Mouse (Mus musculus): ENCODE results near the gene Degs2. TPM values are rescaled to one million over a fixed set of nuclear protein-coding genes. Genes with fewer than 3 reads are reported as not detected.

Gene Degs2
- 24.2 and 28.8 TPM in 2 replicates for polyA plus RNA-seq (2012; rRNA removed)

DNA sequence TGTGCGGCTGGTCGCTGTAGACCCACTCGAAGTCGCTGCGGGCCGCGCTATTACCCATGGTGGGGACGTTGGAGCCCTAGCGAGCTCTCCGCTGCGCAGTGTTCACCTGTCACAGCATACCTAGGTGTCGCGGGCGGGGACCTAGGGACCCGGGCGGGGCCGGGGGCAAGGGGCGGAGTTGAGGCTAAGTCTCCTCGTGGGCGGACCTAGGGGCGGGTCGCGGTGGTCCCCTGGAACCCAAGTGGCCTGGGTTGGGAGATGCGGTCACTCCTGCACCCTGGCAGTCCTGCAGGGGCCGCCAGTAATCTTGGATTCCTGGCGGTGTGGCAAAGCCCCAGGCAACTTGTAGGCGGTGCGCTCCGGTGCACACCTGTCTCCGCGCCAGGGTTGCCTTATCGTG lies at the start of gene Degs2:
Gene Degs2, minus strand, starts transcription at position 131 of the 400 bp plus-strand sequence.
- DNase-seq = peak; percentile 90
- Histone ChIP-seq H3K27ac (ENCODE audit: insufficient read depth, low read depth, low read length) (0 out of 2 replicates have a peak within 1 kb of the TSS, but pooled peaks have one; percentile 24), H3K36me3 (ENCODE audit: control insufficient read depth, insufficient read depth, low read length) (no peaks in the 10 kb centered on the region), H3K4me3 (ENCODE audit: insufficient read depth, low read depth, low read length) (peak within 1 kb of the TSS; percentile 57), H3K27me3 (replicated peaks; ENCODE audit: control insufficient read depth, insufficient read depth, low read length) (no peaks in the 10 kb centered on the region), H3K4me1 (ENCODE audit: control insufficient read depth, insufficient read depth, low read length) (peaks cover 21% of the 10 kb centered on the region)
- TF ChIP-seq CTCF (conservative IDR thresholded peaks at IDR 0.05; ENCODE audit: insufficient read depth, insufficient read length, low read depth, low read length) (no peak; the same call in 1 of the 2 replicates), POLR2A (IDR thresholded peaks at IDR 0.05; ENCODE audit: low read depth, low read length) (no peak)
- WGBS = 1% methylated on average over 32 of the region's 32 CpGs

DNA sequence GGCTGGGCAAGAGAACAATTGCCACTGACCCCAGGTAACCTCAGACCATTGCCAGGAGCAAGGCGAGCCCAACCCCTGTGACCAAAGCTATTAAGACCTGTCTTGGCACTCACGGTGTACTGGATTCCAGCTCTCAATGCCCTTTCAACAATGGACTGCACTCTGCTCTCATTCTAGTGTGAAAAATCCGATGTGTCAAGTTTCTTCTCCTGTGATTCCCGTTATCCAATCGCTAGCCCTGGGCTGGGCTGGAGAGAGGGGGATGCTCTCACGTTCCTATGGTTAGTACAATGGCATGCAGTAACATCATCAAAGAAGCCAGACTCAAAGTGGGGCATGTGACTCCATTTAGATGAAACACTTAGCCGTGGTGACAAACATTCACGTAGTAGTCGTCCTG lies 49.7 kb upstream of the Degs2 start:
- DNase-seq = peak; percentile 54
- Histone ChIP-seq H3K27ac (ENCODE audit: insufficient read depth, low read depth, low read length) (no peak overlapping the region), H3K27me3 (replicated peaks; ENCODE audit: control insufficient read depth, insufficient read depth, low read length) (no peaks in the 10 kb centered on the region), H3K36me3 (ENCODE audit: control insufficient read depth, insufficient read depth, low read length) (no peaks in the 10 kb centered on the region), H3K4me1 (ENCODE audit: control insufficient read depth, insufficient read depth, low read length) (no peaks in the 10 kb centered on the region; the same call in 1 of the 2 replicates), H3K4me3 (ENCODE audit: insufficient read depth, low read depth, low read length) (no peak overlapping the region)
- TF ChIP-seq POLR2A (IDR thresholded peaks at IDR 0.05; ENCODE audit: low read depth, low read length) = no peak
- TF ChIP-seq CTCF (conservative IDR thresholded peaks at IDR 0.05; ENCODE audit: insufficient read depth, insufficient read length, low read depth, low read length) = no peak
- 35% methylated on average over 9 of the region's 9 CpGs for WGBS

DNA sequence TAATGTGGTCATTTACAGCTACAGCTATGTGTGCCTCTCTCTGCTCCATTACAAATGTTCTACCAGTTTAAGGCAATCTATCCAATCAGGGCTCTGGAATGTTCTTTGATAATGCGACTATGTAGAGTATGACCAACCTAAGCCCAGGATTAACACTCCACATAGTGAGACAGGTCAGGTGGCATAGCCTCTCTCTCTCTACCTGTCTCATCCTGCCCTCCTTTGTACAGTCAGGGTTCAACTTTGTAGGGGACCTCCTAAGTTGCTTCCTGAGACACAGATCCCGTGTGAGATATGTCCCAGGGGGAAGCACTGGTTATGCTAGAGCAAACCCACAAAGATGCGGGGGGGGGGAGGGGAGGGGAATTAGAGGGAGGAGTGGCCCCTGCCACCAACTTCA lies 48.1 kb upstream of the Degs2 start:
- Histone ChIP-seq H3K36me3 (ENCODE audit: control insufficient read depth, insufficient read depth, low read length) (no peaks in the 10 kb centered on the region), H3K27me3 (replicated peaks; ENCODE audit: control insufficient read depth, insufficient read depth, low read length) (no peaks in the 10 kb centered on the region), H3K27ac (ENCODE audit: insufficient read depth, low read depth, low read length) (no peak overlapping the region), H3K4me3 (ENCODE audit: insufficient read depth, low read depth, low read length) (no peak overlapping the region), H3K4me1 (ENCODE audit: control insufficient read depth, insufficient read depth, low read length) (no peaks in the 10 kb centered on the region; the same call in 1 of the 2 replicates)
- 59% methylated on average over 3 of the region's 3 CpGs for WGBS
- TF ChIP-seq POLR2A (IDR thresholded peaks at IDR 0.05; ENCODE audit: low read depth, low read length) = no peak
- no peak for DNase-seq

DNA sequence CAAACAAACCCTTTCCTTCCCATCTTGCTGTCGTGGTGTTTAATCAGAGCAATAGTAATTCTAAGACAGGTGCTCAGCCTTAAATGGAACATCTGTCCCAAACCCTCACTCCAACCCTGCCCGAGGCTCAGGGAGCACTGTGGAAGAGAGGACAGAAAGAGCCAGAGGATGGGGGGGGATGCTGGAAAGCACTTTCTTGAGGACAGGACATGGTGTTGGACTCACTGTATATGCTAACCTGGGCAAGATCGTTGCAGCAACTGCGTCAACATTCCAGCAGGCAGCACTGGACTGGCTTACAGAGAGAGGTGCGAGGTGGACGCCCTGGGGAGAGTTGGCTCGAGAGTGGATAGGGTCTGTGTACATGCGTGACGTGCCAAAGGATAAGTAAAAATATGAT lies 47.3 kb upstream of the Degs2 start:
- Histone ChIP-seq H3K4me1 (ENCODE audit: control insufficient read depth, insufficient read depth, low read length) (no peaks in the 10 kb centered on the region; the same call in 1 of the 2 replicates), H3K27ac (ENCODE audit: insufficient read depth, low read depth, low read length) (no peak overlapping the region), H3K36me3 (ENCODE audit: control insufficient read depth, insufficient read depth, low read length) (no peaks in the 10 kb centered on the region), H3K27me3 (replicated peaks; ENCODE audit: control insufficient read depth, insufficient read depth, low read length) (no peaks in the 10 kb centered on the region), H3K4me3 (ENCODE audit: insufficient read depth, low read depth, low read length) (no peak overlapping the region)
- DNase-seq = no peak
- WGBS = 83% methylated on average over 9 of the region's 9 CpGs
- TF ChIP-seq POLR2A (IDR thresholded peaks at IDR 0.05; ENCODE audit: low read depth, low read length) (no peak), CTCF (conservative IDR thresholded peaks at IDR 0.05; ENCODE audit: insufficient read depth, insufficient read length, low read depth, low read length) (no peak)

DNA sequence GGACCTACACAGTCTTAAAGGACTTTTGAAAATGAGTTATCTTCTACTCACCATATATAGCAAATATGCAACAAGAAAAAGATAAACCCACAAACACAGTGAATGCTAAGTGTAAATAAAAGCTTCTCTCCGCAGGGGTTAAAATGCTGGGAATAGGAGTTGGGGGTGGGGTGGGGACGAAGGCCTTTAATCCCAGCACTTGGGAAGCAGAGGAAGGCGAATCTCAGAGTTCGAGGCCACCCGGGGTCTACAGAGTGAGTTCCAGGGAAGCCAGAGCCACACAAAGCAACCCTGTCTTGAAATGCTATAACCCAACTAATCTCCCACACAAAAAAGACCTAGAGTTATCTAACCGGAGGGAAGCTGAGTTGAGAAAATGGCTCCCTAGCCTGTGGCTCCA lies 46.9 kb upstream of the Degs2 start:
- no peaks in the 10 kb centered on the region; the same call in 1 of the 2 replicates for H3K4me1 ChIP-seq (ENCODE audit: control insufficient read depth, insufficient read depth, low read length)
- no peak overlapping the region for H3K4me3 ChIP-seq (ENCODE audit: insufficient read depth, low read depth, low read length)
- no peaks in the 10 kb centered on the region for H3K27me3 ChIP-seq (replicated peaks; ENCODE audit: control insufficient read depth, insufficient read depth, low read length)
- TF ChIP-seq CTCF (conservative IDR thresholded peaks at IDR 0.05; ENCODE audit: insufficient read depth, insufficient read length, low read depth, low read length) (no peak), POLR2A (IDR thresholded peaks at IDR 0.05; ENCODE audit: low read depth, low read length) (no peak)
- H3K27ac ChIP-seq (ENCODE audit: insufficient read depth, low read depth, low read length) = no peak overlapping the region
- H3K36me3 ChIP-seq (ENCODE audit: control insufficient read depth, insufficient read depth, low read length) = no peaks in the 10 kb centered on the region
- WGBS = 81% methylated on average over 6 of the region's 6 CpGs
- no peak for DNase-seq

DNA sequence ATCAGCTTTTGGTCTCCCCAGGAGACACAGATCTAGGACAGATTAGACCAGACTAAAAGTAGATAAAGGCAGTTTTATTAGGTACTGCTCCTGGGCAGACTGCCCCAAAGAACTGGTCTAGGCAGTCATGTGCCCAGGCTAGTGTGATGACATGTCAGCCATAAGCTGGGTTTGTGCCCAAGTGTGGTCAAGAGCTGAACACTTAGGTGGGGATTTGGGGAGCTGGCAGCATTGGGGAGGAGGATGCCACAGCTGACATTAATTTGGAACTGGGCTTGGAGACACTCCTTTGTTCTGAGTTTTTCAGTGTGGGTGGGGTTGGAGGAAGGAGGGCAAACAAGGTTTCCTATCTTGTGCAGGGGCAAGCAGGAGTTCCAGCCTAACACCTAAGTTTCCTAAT lies 43.9 kb upstream of the Degs2 start:
- Histone ChIP-seq H3K36me3 (ENCODE audit: control insufficient read depth, insufficient read depth, low read length) (no peaks in the 10 kb centered on the region), H3K4me1 (ENCODE audit: control insufficient read depth, insufficient read depth, low read length) (no peaks in the 10 kb centered on the region), H3K27me3 (replicated peaks; ENCODE audit: control insufficient read depth, insufficient read depth, low read length) (no peaks in the 10 kb centered on the region), H3K4me3 (ENCODE audit: insufficient read depth, low read depth, low read length) (no peak overlapping the region), H3K27ac (ENCODE audit: insufficient read depth, low read depth, low read length) (no peak overlapping the region)
- no peak for DNase-seq
- TF ChIP-seq CTCF (conservative IDR thresholded peaks at IDR 0.05; ENCODE audit: insufficient read depth, insufficient read length, low read depth, low read length) = no peak
- no peak for TF ChIP-seq POLR2A (IDR thresholded peaks at IDR 0.05; ENCODE audit: low read depth, low read length)

DNA sequence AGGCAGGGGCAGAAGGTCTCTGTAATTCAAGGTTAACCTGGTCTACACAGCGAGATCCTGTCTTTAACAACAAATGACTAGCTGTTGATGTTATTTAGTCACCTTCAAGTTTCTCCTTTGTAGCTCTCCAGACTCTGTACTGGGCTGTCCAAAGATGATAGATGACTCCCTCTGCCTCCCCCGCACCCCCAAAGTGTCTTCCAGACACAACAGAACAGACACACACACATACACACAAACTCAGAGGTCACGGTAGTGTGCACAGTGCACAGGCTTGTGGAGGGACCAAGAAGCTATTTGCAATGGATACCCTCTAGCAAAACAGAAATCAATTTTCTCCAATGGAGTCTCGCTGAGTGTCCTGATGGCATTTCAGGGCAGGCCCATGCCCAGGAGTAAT lies 40.1 kb upstream of the Degs2 start:
- Histone ChIP-seq H3K27me3 (replicated peaks; ENCODE audit: control insufficient read depth, insufficient read depth, low read length) (no peaks in the 10 kb centered on the region), H3K4me3 (ENCODE audit: insufficient read depth, low read depth, low read length) (no peak overlapping the region), H3K36me3 (ENCODE audit: control insufficient read depth, insufficient read depth, low read length) (no peaks in the 10 kb centered on the region), H3K27ac (ENCODE audit: insufficient read depth, low read depth, low read length) (no peak overlapping the region), H3K4me1 (ENCODE audit: control insufficient read depth, insufficient read depth, low read length) (no peaks in the 10 kb centered on the region)
- DNase-seq = no peak
- WGBS = 61% methylated on average over 4 of the region's 4 CpGs
- TF ChIP-seq CTCF (conservative IDR thresholded peaks at IDR 0.05; ENCODE audit: insufficient read depth, insufficient read length, low read depth, low read length) (no peak), POLR2A (IDR thresholded peaks at IDR 0.05; ENCODE audit: low read depth, low read length) (no peak)

DNA sequence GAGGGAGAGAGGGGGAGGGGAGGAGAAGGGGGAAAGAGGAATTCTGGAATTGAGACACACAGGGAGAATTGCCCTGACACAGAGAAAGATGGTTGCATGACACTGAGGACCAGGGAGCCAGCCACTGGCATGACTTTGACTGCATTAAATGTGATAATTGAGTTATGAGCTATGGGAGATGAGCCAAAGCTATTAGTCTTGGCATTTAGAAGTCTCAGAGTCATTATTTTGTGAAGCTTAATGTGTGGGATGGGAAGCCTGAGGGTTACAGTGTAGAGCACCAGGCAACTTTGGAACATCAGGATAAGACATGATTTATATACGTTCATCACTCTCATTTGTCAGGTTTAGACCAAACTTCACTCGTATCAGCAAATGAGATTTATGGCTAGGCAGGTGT lies 39.4 kb upstream of the Degs2 start:
- no peaks in the 10 kb centered on the region for H3K4me1 ChIP-seq (ENCODE audit: control insufficient read depth, insufficient read depth, low read length)
- H3K36me3 ChIP-seq (ENCODE audit: control insufficient read depth, insufficient read depth, low read length) = no peaks in the 10 kb centered on the region
- no peak overlapping the region for H3K4me3 ChIP-seq (ENCODE audit: insufficient read depth, low read depth, low read length)
- H3K27me3 ChIP-seq (replicated peaks; ENCODE audit: control insufficient read depth, insufficient read depth, low read length) = no peaks in the 10 kb centered on the region
- DNase-seq = no peak
- TF ChIP-seq CTCF (conservative IDR thresholded peaks at IDR 0.05; ENCODE audit: insufficient read depth, insufficient read length, low read depth, low read length) (no peak), POLR2A (IDR thresholded peaks at IDR 0.05; ENCODE audit: low read depth, low read length) (no peak)
- WGBS = 69% methylated on average over 2 of the region's 2 CpGs
- H3K27ac ChIP-seq (ENCODE audit: insufficient read depth, low read depth, low read length) = no peak overlapping the region
